Mouse (Mus musculus) midbrain, embryonic 12.5 days (tissue): ENCODE results near the gene Litaf. TPM values are rescaled to one million over a fixed set of nuclear protein-coding genes. Genes with fewer than 3 reads are reported as not detected.

Source experiments
- ATAC-seq: fragments of 200-750 bp; cut with Nextera tagmentation; 2 replicates; pipeline ENCODE4 v1.8.0; 2017; ENCODE audit warnings: low read depth, moderate TSS enrichment, moderate library complexity; ENCODE audit not compliant: low FRiP score
- H3K27ac ChIP-seq: fragments of 300-500 bp; sonication (generic); replicated peaks from 2 replicates; pipeline ENCODE4 v1.5.1; 2016; ENCODE audit warnings: mild to moderate bottlenecking
- H3K27me3 ChIP-seq: fragments of 300-500 bp; sonication (generic); 2 replicates; pipeline ENCODE4 v1.6.1; 2016; ENCODE audit warnings: mild to moderate bottlenecking
- H3K36me3 ChIP-seq: fragments of 300-500 bp; sonication (generic); 2 replicates; pipeline ENCODE4 v1.6.1; 2016
- H3K4me1 ChIP-seq: fragments of 300-500 bp; sonication (generic); 2 replicates; pipeline ENCODE4 v1.6.1; 2016
- H3K4me2 ChIP-seq: fragments of 300-500 bp; sonication (generic); replicated peaks from 2 replicates; pipeline ENCODE4 v1.6.1; 2016; ENCODE audit warnings: mild to moderate bottlenecking, moderate library complexity
- H3K4me3 ChIP-seq: fragments of 300-500 bp; sonication (generic); 2 replicates; pipeline ENCODE4 v1.5.1; 2016; ENCODE audit warnings: mild to moderate bottlenecking
- H3K9ac ChIP-seq: fragments of 300-500 bp; sonication (generic); replicated peaks from 2 replicates; pipeline ENCODE4 v1.6.1; 2016; ENCODE audit warnings: mild to moderate bottlenecking, moderate library complexity
- H3K9me3 ChIP-seq: fragments of 300-500 bp; sonication (generic); 2 replicates; pipeline ENCODE4 v1.6.1; 2016; ENCODE audit warnings: mild to moderate bottlenecking
- WGBS: fragments of 180-500 bp; shearing (Covaris S2); methylation state at CpG from one replicate; pipeline ENCODE4 v1.1.7; 2016; 5-methylcytosine and 5-hydroxymethylcytosine counted together
- polyA plus RNA-seq: library from polyadenylated mRNA; unstranded; fragments of >200 nt; fragmentation: Nextera tagmentation; extraction: Ambion mirVana; gene quantifications from 2 replicates; pipeline ENCODE4 v1.2.1, GENCODE M21; 2016

Litaf gene
- polyA plus RNA-seq, 1 experiment from 2014 or later: 42.4 TPM

GRCm38 (mm10) chr16:11078216-11078869 is 12.4 kb upstream of the Litaf start:
- Histone ChIP-seq H3K4me3 (no peak overlapping the region), H3K9me3 (no peaks in the 10 kb centered on the region), H3K9ac (no peak overlapping the region), H3K36me3 (peaks cover 83% of the 10 kb centered on the region), H3K27ac (no peak overlapping the region; the same call in 1 of the 2 replicates), H3K4me1 (no peaks in the 10 kb centered on the region), H3K4me2 (no peak overlapping the region), H3K27me3 (no peaks in the 10 kb centered on the region)
- ATAC-seq: no peak
- 82% methylated on average over 3 of the region's 3 CpGs for whole genome bisulfite sequencing

- Histone ChIP-seq H3K36me3 (peaks cover 83% of the 10 kb centered on the region), H3K27ac (no peak overlapping the region; the same call in 1 of the 2 replicates), H3K4me1 (0 out of 2 replicates have a peak, but pooled peaks cover 3% of the 10 kb centered on the region), H3K4me2 (no peak overlapping the region), H3K9me3 (no peaks in the 10 kb centered on the region), H3K27me3 (no peaks in the 10 kb centered on the region), H3K4me3 (no peak overlapping the region), H3K9ac (no peak overlapping the region)
- WGBS: 92% methylated on average over 9 of the region's 9 CpGs
- ATAC-seq: no peak
Measured at GRCm38 (mm10) chr16:11077601-11078201, 11.7 kb upstream of the Litaf start.

GRCm38 (mm10) chr16:11073060-11073459 is 7.1 kb upstream of the Litaf start:
- Histone ChIP-seq H3K27me3 (no peaks in the 10 kb centered on the region), H3K4me2 (no peak overlapping the region), H3K4me3 (no peak overlapping the region), H3K9me3 (no peaks in the 10 kb centered on the region), H3K36me3 (peaks cover 65% of the 10 kb centered on the region), H3K9ac (no peak overlapping the region), H3K4me1 (peaks cover 31% of the 10 kb centered on the region), H3K27ac (peak overlapping the region; percentile 7; the same call in 1 of the 2 replicates)
- ATAC-seq: no peak
- 73% methylated on average over 6 of the region's 6 CpGs for WGBS

GRCm38 (mm10) chr16:11072454-11072853 is 6.5 kb upstream of the Litaf start:
- Histone ChIP-seq H3K36me3 (peaks cover 60% of the 10 kb centered on the region), H3K27ac (peak overlapping the region; percentile 7; the same call in 1 of the 2 replicates), H3K27me3 (no peaks in the 10 kb centered on the region), H3K9me3 (no peaks in the 10 kb centered on the region), H3K4me2 (no peak overlapping the region), H3K9ac (no peak overlapping the region), H3K4me1 (peaks cover 37% of the 10 kb centered on the region), H3K4me3 (no peak overlapping the region)
- no peak for ATAC-seq
- WGBS: 87% methylated on average over 8 of the region's 8 CpGs

- H3K27me3 ChIP-seq: no peaks in the 10 kb centered on the region
- no peak overlapping the region for H3K27ac ChIP-seq
- WGBS: 89% methylated on average over 4 of the region's 4 CpGs
- H3K4me3 ChIP-seq: no peak overlapping the region
- H3K36me3 ChIP-seq: peaks cover 56% of the 10 kb centered on the region
- no peak overlapping the region for H3K9ac ChIP-seq
- H3K9me3 ChIP-seq: no peaks in the 10 kb centered on the region
- no peak for ATAC-seq
- peaks cover 41% of the 10 kb centered on the region for H3K4me1 ChIP-seq
- H3K4me2 ChIP-seq: no peak overlapping the region
Measured at GRCm38 (mm10) chr16:11071887-11072286, 5.9 kb upstream of the Litaf start.

GRCm38 (mm10) chr16:11071176-11071575 is 5.2 kb upstream of the Litaf start:
- WGBS: 85% methylated on average over 5 of the region's 5 CpGs
- H3K27me3 ChIP-seq: no peaks in the 10 kb centered on the region
- no peak overlapping the region for H3K27ac ChIP-seq
- no peak for ATAC-seq
- no peak overlapping the region for H3K4me3 ChIP-seq
- H3K4me2 ChIP-seq: no peak overlapping the region
- H3K36me3 ChIP-seq: peaks cover 50% of the 10 kb centered on the region
- H3K4me1 ChIP-seq: peaks cover 41% of the 10 kb centered on the region
- H3K9ac ChIP-seq: no peak overlapping the region
- no peaks in the 10 kb centered on the region for H3K9me3 ChIP-seq

- ATAC-seq: no peak
- Histone ChIP-seq H3K4me1 (peaks cover 49% of the 10 kb centered on the region), H3K4me2 (no peak overlapping the region), H3K27ac (no peak overlapping the region), H3K36me3 (peaks cover 36% of the 10 kb centered on the region), H3K9me3 (no peaks in the 10 kb centered on the region), H3K9ac (no peak overlapping the region), H3K4me3 (no peak overlapping the region), H3K27me3 (no peaks in the 10 kb centered on the region)
- WGBS: 80% methylated on average over 7 of the region's 7 CpGs
Measured at GRCm38 (mm10) chr16:11069710-11070420, 3.9 kb upstream of the Litaf start.

GRCm38 (mm10) chr16:11069271-11069670 is 3.3 kb upstream of the Litaf start:
- H3K27ac ChIP-seq: no peak overlapping the region
- H3K36me3 ChIP-seq: peaks cover 31% of the 10 kb centered on the region
- peak overlapping the region; percentile 87 for H3K4me2 ChIP-seq
- H3K9ac ChIP-seq: no peak overlapping the region
- H3K4me1 ChIP-seq: peaks cover 49% of the 10 kb centered on the region
- H3K27me3 ChIP-seq: no peaks in the 10 kb centered on the region
- WGBS: 84% methylated on average over 6 of the region's 6 CpGs
- ATAC-seq: no peak
- no peak overlapping the region for H3K4me3 ChIP-seq
- H3K9me3 ChIP-seq: no peaks in the 10 kb centered on the region

GRCm38 (mm10) chr16:11068666-11069065 is 2.7 kb upstream of the Litaf start:
- no peak for ATAC-seq
- Histone ChIP-seq H3K27me3 (no peaks in the 10 kb centered on the region), H3K9me3 (no peaks in the 10 kb centered on the region), H3K9ac (0 out of 2 replicates have a peak overlapping the region, but pooled peaks have one; percentile 88), H3K4me1 (peaks cover 54% of the 10 kb centered on the region), H3K4me2 (peak overlapping the region; percentile 87), H3K36me3 (peaks cover 25% of the 10 kb centered on the region), H3K4me3 (no peak overlapping the region), H3K27ac (no peak overlapping the region)
- WGBS: 93% methylated on average over 3 of the region's 3 CpGs

GRCm38 (mm10) chr16:11066833-11067191 is 855 bp upstream of the Litaf start:
- peaks cover 58% of the 10 kb centered on the region for H3K4me1 ChIP-seq
- H3K27ac ChIP-seq: peak overlapping the region; percentile 99
- H3K9ac ChIP-seq: peak overlapping the region; percentile 88
- peaks cover 7% of the 10 kb centered on the region for H3K36me3 ChIP-seq
- peak overlapping the region; percentile 84 for H3K4me3 ChIP-seq
- no peaks in the 10 kb centered on the region for H3K27me3 ChIP-seq
- under 1% methylated on average over 22 of the region's 22 CpGs for WGBS
- ATAC-seq: peak; percentile 41
- H3K4me2 ChIP-seq: peak overlapping the region; percentile 87
- no peaks in the 10 kb centered on the region for H3K9me3 ChIP-seq

GRCm38 (mm10) chr16:11065431-11065830 is 526 bp downstream of the Litaf start:
- peak overlapping the region; percentile 84 for H3K4me3 ChIP-seq
- H3K9ac ChIP-seq: peak overlapping the region; percentile 53
- H3K4me2 ChIP-seq: peak overlapping the region; percentile 87
- peak overlapping the region; percentile 99 for H3K27ac ChIP-seq
- no peaks in the 10 kb centered on the region for H3K9me3 ChIP-seq
- no peak for ATAC-seq
- no peaks in the 10 kb centered on the region for H3K27me3 ChIP-seq
- H3K4me1 ChIP-seq: peaks cover 58% of the 10 kb centered on the region
- no peaks in the 10 kb centered on the region for H3K36me3 ChIP-seq
- WGBS: 51% methylated on average over 5 of the region's 5 CpGs

GRCm38 (mm10) chr16:11064742-11065141 is 1.2 kb downstream of the Litaf start:
- WGBS: 94% methylated on average over 6 of the region's 6 CpGs
- no peaks in the 10 kb centered on the region for H3K36me3 ChIP-seq
- H3K4me1 ChIP-seq: peaks cover 53% of the 10 kb centered on the region
- peak overlapping the region; percentile 87; the same call in 1 of the 2 replicates for H3K4me2 ChIP-seq
- H3K9me3 ChIP-seq: no peaks in the 10 kb centered on the region
- ATAC-seq: no peak
- no peaks in the 10 kb centered on the region for H3K27me3 ChIP-seq
- H3K4me3 ChIP-seq: no peak overlapping the region; the same call in 1 of the 2 replicates
- H3K9ac ChIP-seq: no peak overlapping the region
- H3K27ac ChIP-seq: no peak overlapping the region
